Mouse (Mus musculus): ENCODE measurements around the gene Rsrc2.

The Rsrc2 gene

GRCm38 (mm10) chr5:123696961-123697360 lies 52.3 kb downstream of the Rsrc2 start:
- DNase-seq (ENCODE audit: low spot score in 2 of 2): no peak

GRCm38 (mm10) chr5:123696244-123696643 lies 53.0 kb downstream of the Rsrc2 start:
- no peak for DNase-seq (ENCODE audit: low spot score in 2 of 2)

GRCm38 (mm10) chr5:123694468-123694867 lies 54.7 kb downstream of the Rsrc2 start:
- DNase-seq (ENCODE audit: low spot score in 2 of 2): no peak

GRCm38 (mm10) chr5:123684221-123685144 lies 64.7 kb downstream of the Rsrc2 start, which contains the start of gene Clip1:
Clip1 (minus strand) TSS chr5:123684618.
- DNase-seq (ENCODE audit: low spot score in 2 of 2): peak; percentile 51 to 59

GRCm38 (mm10) chr5:123683377-123684220 lies 65.6 kb downstream of the Rsrc2 start:
- DNase-seq (ENCODE audit: low spot score in 2 of 2): peak; percentile 14 to 18

GRCm38 (mm10) chr5:123683043-123683376 lies 66.2 kb downstream of the Rsrc2 start:
- DNase-seq (ENCODE audit: low spot score in 2 of 2): peak in 1 of 2 experiments; percentile 25

- no peak for DNase-seq (ENCODE audit: low spot score in 2 of 2)
These were observed 66.8 kb downstream of the Rsrc2 start for GRCm38 (mm10) chr5:123682372-123682771.

- no peak for DNase-seq (ENCODE audit: low spot score in 2 of 2)
These were observed 69.5 kb downstream of the Rsrc2 start for GRCm38 (mm10) chr5:123679546-123680263.

GRCm38 (mm10) chr5:123679106-123679505 lies 70.1 kb downstream of the Rsrc2 start:
- no peak for DNase-seq (ENCODE audit: low spot score in 2 of 2)

Data from right cerebral cortex, postnatal 36 days (tissue).